Mouse (Mus musculus) MEL (cell line): ENCODE measurements at regions not wholly inside any gene's neighbourhood (a gene's known extent, or its start where the extent isn't known, plus 50 kb on each side); places are given as distances from the start of the nearest gene placed in this dataset.

Source experiments
- DNase-seq: peaks from one replicate; pipeline ENCODE4 v3.0.0; 2011; ENCODE audit warnings: low read depth, low spot score
- H3K27ac ChIP-seq: 2 replicates; pipeline ENCODE4 v1.5.1; 2012; ENCODE audit warnings: low read depth, mild to moderate bottlenecking, control low read depth, low read length, moderate library complexity; ENCODE audit not compliant: control insufficient read depth
- H3K27me3 ChIP-seq, 2 experiments: fragments of 150-350 bp in 1 of 2; sonication (generic) in 1 of 2; 2 replicates each; pipeline ENCODE4 v1.6.1; 2012; ENCODE audit warnings: low read length in 2 of 2, mild to moderate bottlenecking in 2 of 2, improper control_type of control experiment in 1 of 2, moderate library complexity in 1 of 2; ENCODE audit not compliant: insufficient read depth in 2 of 2, control insufficient read depth in 1 of 2
- H3K36me3 ChIP-seq, 2 experiments: 2 replicates each; pipeline ENCODE4 v1.6.1; 2012 to 2014; ENCODE audit warnings: low read length in 2 of 2, improper control_type of control experiment in 1 of 2, inconsistent platforms in 1 of 2, mild to moderate bottlenecking in 1 of 2; ENCODE audit not compliant: insufficient read depth in 2 of 2, control insufficient read depth in 1 of 2
- H3K4me1 ChIP-seq, 2 experiments: fragments of 150-350 bp in 1 of 2; sonication (generic) in 1 of 2; 2 replicates each; pipeline ENCODE4 v1.6.1; 2012; ENCODE audit warnings: low read length in 2 of 2, improper control_type of control experiment in 1 of 2, mild to moderate bottlenecking in 1 of 2; ENCODE audit not compliant: insufficient read depth in 2 of 2, control insufficient read depth in 1 of 2
- H3K4me3 ChIP-seq, 2 experiments: fragments of 150-350 bp in 1 of 2; sonication (generic) in 1 of 2; 2 replicates each; pipeline ENCODE4 v1.5.1; 2012; ENCODE audit warnings: low read depth in 2 of 2, low read length in 2 of 2, mild to moderate bottlenecking in 2 of 2, moderate library complexity in 2 of 2, control low read depth in 1 of 2, improper control_type of control experiment in 1 of 2; ENCODE audit not compliant: control insufficient read depth in 1 of 2, insufficient read depth in 1 of 2
- H3K79me2 ChIP-seq: 2 replicates; pipeline ENCODE4 v1.6.1; 2012; ENCODE audit warnings: mild to moderate bottlenecking, low read length, moderate library complexity; ENCODE audit not compliant: control insufficient read depth, poor library complexity, insufficient read depth
- H3K9ac ChIP-seq: 2 replicates; pipeline ENCODE4 v1.6.1; 2012; ENCODE audit warnings: low read depth, mild to moderate bottlenecking, control low read depth, low read length, moderate library complexity; ENCODE audit not compliant: control insufficient read depth, poor library complexity, severe bottlenecking
- H3K9me3 ChIP-seq: fragments of 150-350 bp; sonication (generic); replicated peaks from 2 replicates; pipeline ENCODE4 v1.6.1; 2012; ENCODE audit warnings: mild to moderate bottlenecking, low read length, improper control_type of control experiment, moderate library complexity; ENCODE audit not compliant: insufficient read depth
- CTCF ChIP-seq, 3 experiments: IDR thresholded peaks in 2 of 3; conservative IDR thresholded peaks in 1 of 3; 2 replicates each; pipeline ENCODE4 v1.5.1; 2011 to 2012; ENCODE audit warnings: low read length in 3 of 3, low read depth in 2 of 3, mild to moderate bottlenecking in 2 of 3, improper control_type of control experiment in 1 of 3, inconsistent platforms in 1 of 3, mixed read lengths in 1 of 3, moderate library complexity in 1 of 3; ENCODE audit not compliant: control insufficient read depth in 1 of 3, insufficient read depth in 1 of 3, poor library complexity in 1 of 3, severe bottlenecking in 1 of 3
- EP300 ChIP-seq, 2 experiments: IDR thresholded peaks; 2 replicates each; pipeline ENCODE4 v1.6.1; 2011; ENCODE audit warnings: improper control_type of control experiment in 2 of 2, low read length in 2 of 2, low read depth in 1 of 2, mild to moderate bottlenecking in 1 of 2
- ETS1 ChIP-seq: IDR thresholded peaks from 2 replicates; pipeline ENCODE4 v1.6.1; 2012; ENCODE audit warnings: low read depth, mild to moderate bottlenecking, inconsistent platforms, low read length, improper control_type of control experiment, moderate library complexity
- GABPA ChIP-seq: IDR thresholded peaks from 2 replicates; pipeline ENCODE4 v1.6.1; 2012; ENCODE audit warnings: low read depth, mild to moderate bottlenecking, inconsistent platforms, low read length, improper control_type of control experiment, moderate library complexity
- HCFC1 ChIP-seq: IDR thresholded peaks from 2 replicates; pipeline ENCODE4 v1.6.1; 2012; ENCODE audit warnings: low read depth, mild to moderate bottlenecking, inconsistent platforms, low read length, improper control_type of control experiment, moderate library complexity
- JUND ChIP-seq: IDR thresholded peaks from 2 replicates; pipeline ENCODE4 v1.6.1; 2011; ENCODE audit warnings: low read depth, mild to moderate bottlenecking, improper control_type of control experiment, low read length
- KAT2A ChIP-seq: conservative IDR thresholded peaks from 2 replicates; pipeline ENCODE4 v1.6.1; 2012; ENCODE audit warnings: low read depth, low read length, improper control_type of control experiment, inconsistent platforms
- MAFK ChIP-seq: IDR thresholded peaks from 2 replicates; pipeline ENCODE4 v1.6.1; 2011; ENCODE audit warnings: low read depth, mild to moderate bottlenecking, low read length, improper control_type of control experiment, borderline replicate concordance
- MAX ChIP-seq: IDR thresholded peaks from 2 replicates; pipeline ENCODE4 v1.6.1; 2011; ENCODE audit warnings: low read length, improper control_type of control experiment
- MAZ ChIP-seq: IDR thresholded peaks from 2 replicates; pipeline ENCODE4 v1.6.1; 2012; ENCODE audit warnings: low read depth, mild to moderate bottlenecking, inconsistent platforms, low read length, improper control_type of control experiment
- MYB ChIP-seq: IDR thresholded peaks from 2 replicates; pipeline ENCODE4 v1.6.1; 2011; ENCODE audit warnings: mild to moderate bottlenecking, low read depth, low read length, improper control_type of control experiment
- MYC ChIP-seq: IDR thresholded peaks from 2 replicates; pipeline ENCODE4 v1.6.1; 2011; ENCODE audit warnings: low read depth, mild to moderate bottlenecking, low read length, improper control_type of control experiment, moderate library complexity
- NELFE ChIP-seq: IDR thresholded peaks from 2 replicates; pipeline ENCODE4 v1.6.1; 2011; ENCODE audit warnings: low read depth, low read length, improper control_type of control experiment
- POLR2AphosphoS2 ChIP-seq: IDR thresholded peaks from 2 replicates; pipeline ENCODE4 v1.6.1; 2011; ENCODE audit warnings: low read length, improper control_type of control experiment
- POLR2AphosphoS5 ChIP-seq: IDR thresholded peaks from 2 replicates; pipeline ENCODE4 v1.6.1; 2012; ENCODE audit warnings: low read depth, borderline replicate concordance, mild to moderate bottlenecking, inconsistent platforms, low read length, moderate library complexity, mixed read lengths
- SIN3A ChIP-seq: IDR thresholded peaks from 2 replicates; pipeline ENCODE4 v1.6.1; 2012; ENCODE audit warnings: low read length, improper control_type of control experiment, inconsistent platforms
- TAL1 ChIP-seq: IDR thresholded peaks from 2 replicates; pipeline ENCODE4 v1.6.1; 2012; ENCODE audit warnings: mild to moderate bottlenecking, inconsistent platforms, low read length, moderate library complexity, mixed read lengths
- TBP ChIP-seq: IDR thresholded peaks from 2 replicates; pipeline ENCODE4 v1.8.0; 2011; ENCODE audit warnings: low read depth, low read length, improper control_type of control experiment
- TCF12 ChIP-seq: IDR thresholded peaks from 2 replicates; pipeline ENCODE4 v1.6.1; 2014; ENCODE audit warnings: low read depth, mild to moderate bottlenecking, inconsistent platforms, low read length, improper control_type of control experiment, moderate library complexity
- UBTF ChIP-seq: IDR thresholded peaks from 2 replicates; pipeline ENCODE4 v1.6.1; 2012; ENCODE audit warnings: low read depth, mild to moderate bottlenecking, inconsistent platforms, low read length, improper control_type of control experiment, moderate library complexity, borderline replicate concordance; ENCODE audit not compliant: insufficient read depth
- USF2 ChIP-seq, 2 experiments: IDR thresholded peaks; 2 replicates each; pipeline ENCODE4 v1.6.1; 2011 to 2012; ENCODE audit warnings: improper control_type of control experiment in 2 of 2, low read length in 2 of 2, borderline replicate concordance in 1 of 2, inconsistent platforms in 1 of 2, low read depth in 1 of 2, mild to moderate bottlenecking in 1 of 2; ENCODE audit not compliant: insufficient read depth in 1 of 2
- ZNF384 ChIP-seq: IDR thresholded peaks from 2 replicates; pipeline ENCODE4 v1.6.1; 2012; ENCODE audit warnings: low read depth, mild to moderate bottlenecking, inconsistent platforms, low read length, improper control_type of control experiment

DNA sequence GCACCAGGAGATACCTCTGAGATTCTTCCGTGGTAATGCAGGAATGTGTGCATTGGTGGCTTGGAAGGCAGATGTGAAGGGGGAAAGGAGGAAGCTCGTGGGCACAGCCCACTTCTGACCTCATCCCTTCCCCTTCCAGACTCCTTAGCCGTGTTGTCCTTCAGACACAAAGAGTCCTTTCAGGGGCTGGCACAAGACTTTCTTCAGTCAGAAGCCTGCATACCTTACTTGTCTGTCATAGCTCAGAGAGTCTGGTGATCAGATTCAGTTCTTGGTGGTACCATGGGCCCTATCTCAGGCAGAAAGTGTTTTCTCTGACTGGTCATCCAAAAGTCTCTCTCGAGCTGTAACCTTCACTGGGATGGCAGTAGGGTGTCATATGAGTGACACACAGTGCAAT is 84.8 kb upstream of the Sox2 start (continued):
- no peak for TF ChIP-seq ZNF384
- no peak for TF ChIP-seq MAFK

DNA sequence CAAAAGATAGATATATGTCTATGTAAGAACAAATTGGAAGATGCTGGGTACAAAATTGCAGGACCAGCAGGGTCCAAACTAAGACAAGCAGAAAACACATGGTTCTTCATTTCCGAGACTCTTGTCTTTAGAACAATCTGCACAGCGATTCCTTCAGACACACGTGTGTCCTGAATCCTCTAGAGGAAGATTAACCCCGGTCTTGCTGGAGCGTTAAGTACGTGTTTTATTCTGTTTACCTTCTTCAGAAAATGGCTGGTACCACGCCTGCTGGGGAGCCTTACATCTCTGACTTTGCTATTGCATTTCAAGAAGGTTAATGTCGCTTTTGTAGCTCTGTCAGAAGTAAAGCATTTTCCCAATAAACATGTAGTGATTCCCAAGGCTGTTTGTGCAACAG is 87.3 kb upstream of the Sox2 start:
- no peak overlapping the region for H3K9ac ChIP-seq
- H3K9me3 ChIP-seq: no peaks in the 10 kb centered on the region
- no peaks in the 10 kb centered on the region for H3K27me3 ChIP-seq
- no peak for TF ChIP-seq ETS1
- no peak for TF ChIP-seq TCF12
- no peak for TF ChIP-seq CTCF (IDR thresholded peaks at IDR 0.05 in 2 of 3, conservative IDR thresholded peaks at IDR 0.05 in 1 of 3; ENCODE audit: control insufficient read depth in 1 of 3, insufficient read depth in 1 of 3, low read depth in 2 of 3, low read length in 3 of 3, poor library complexity in 1 of 3, severe bottlenecking in 1 of 3)
- TF ChIP-seq GABPA: no peak
- no peak for TF ChIP-seq JUND
- no peak for TF ChIP-seq USF2 (IDR thresholded peaks at IDR 0.05; ENCODE audit: borderline replicate concordance in 1 of 2, insufficient read depth in 1 of 2, low read depth in 1 of 2, low read length in 2 of 2)
- TF ChIP-seq HCFC1: no peak
- no peak for TF ChIP-seq KAT2A
- no peak for TF ChIP-seq EP300 (IDR thresholded peaks at IDR 0.05; ENCODE audit: low read depth in 1 of 2, low read length in 2 of 2)
- no peak for TF ChIP-seq NELFE
- TF ChIP-seq MYB: no peak
- TF ChIP-seq SIN3A: no peak
- no peak for TF ChIP-seq MAX
- TF ChIP-seq TBP: no peak
- no peak for TF ChIP-seq TAL1
- TF ChIP-seq, all 39 proteins: peak for 0
- no peaks in the 10 kb centered on the region for H3K4me1 ChIP-seq
- no peaks in the 10 kb centered on the region for H3K79me2 ChIP-seq
- H3K36me3 ChIP-seq: no peaks in the 10 kb centered on the region
- no peak for DNase-seq
- H3K4me3 ChIP-seq: no peak overlapping the region
- no peak overlapping the region for H3K27ac ChIP-seq

DNA sequence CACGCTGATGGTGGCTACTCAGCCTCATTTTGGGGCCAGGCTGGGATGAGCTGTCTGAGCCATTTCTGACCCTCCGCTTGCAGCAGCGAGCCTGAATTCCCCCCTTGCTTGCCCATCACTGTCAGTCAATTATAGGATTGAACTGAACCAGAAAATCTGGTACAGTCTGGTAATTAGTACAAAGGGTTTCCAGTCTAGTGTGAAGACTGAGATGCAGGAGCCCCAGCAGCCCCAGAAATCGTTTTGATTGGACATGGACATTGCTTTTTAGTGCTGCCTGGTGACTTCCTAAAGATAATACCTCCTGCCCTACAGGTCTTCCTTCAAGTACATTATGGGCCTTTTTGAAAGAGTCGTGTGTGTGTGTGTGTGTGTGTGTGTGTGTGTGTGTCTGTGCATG is 88.5 kb upstream of the Sox2 start:
- no peak overlapping the region for H3K27ac ChIP-seq
- H3K79me2 ChIP-seq: no peaks in the 10 kb centered on the region
- H3K36me3 ChIP-seq: no peaks in the 10 kb centered on the region
- no peaks in the 10 kb centered on the region for H3K4me1 ChIP-seq
- H3K9ac ChIP-seq: no peak overlapping the region
- TF ChIP-seq ETS1 (no peak), CTCF (IDR thresholded peaks at IDR 0.05 in 2 of 3, conservative IDR thresholded peaks at IDR 0.05 in 1 of 3; ENCODE audit: control insufficient read depth in 1 of 3, insufficient read depth in 1 of 3, low read depth in 2 of 3, low read length in 3 of 3, poor library complexity in 1 of 3, severe bottlenecking in 1 of 3) (no peak), POLR2AphosphoS2 (no peak), UBTF (no peak), MAZ (no peak), MYC (no peak), KAT2A (no peak), TAL1 (no peak), POLR2AphosphoS5 (no peak), MYB (no peak), SIN3A (no peak)
- DNase-seq: no peak
- no peak overlapping the region for H3K4me3 ChIP-seq
- H3K9me3 ChIP-seq: no peaks in the 10 kb centered on the region
- H3K27me3 ChIP-seq: no peaks in the 10 kb centered on the region
